Mouse (Mus musculus) embryonic fibroblast, embryonic 13.5 days (primary cell): ENCODE data around the gene Polr1d. TPM values are rescaled to one million over a fixed set of nuclear protein-coding genes. Genes with fewer than 3 reads are reported as not detected.

Experiments used
- H3K27ac ChIP-seq: 2 replicates; pipeline ENCODE4 v1.5.1; 2012; ENCODE audit warnings: low read length, control low read depth, inconsistent platforms; ENCODE audit not compliant: insufficient read depth
- H3K4me1 ChIP-seq: 2 replicates; pipeline ENCODE4 v1.6.1; 2011; ENCODE audit warnings: low read length; ENCODE audit not compliant: control insufficient read depth, insufficient read depth
- H3K4me3 ChIP-seq: 2 replicates; pipeline ENCODE4 v1.5.1; 2011; ENCODE audit warnings: mild to moderate bottlenecking, control low read depth, low read length; ENCODE audit not compliant: insufficient read depth
- CTCF ChIP-seq: IDR thresholded peaks from 2 replicates; pipeline ENCODE4 v1.5.1; 2011; ENCODE audit warnings: mild to moderate bottlenecking, control low read depth, low read length, moderate library complexity, borderline replicate concordance; ENCODE audit not compliant: insufficient read depth
- POLR2A ChIP-seq: IDR thresholded peaks from 2 replicates; pipeline ENCODE4 v1.6.1; 2011; ENCODE audit warnings: low read depth, mild to moderate bottlenecking, control low read depth, low read length, moderate library complexity
- polyA plus RNA-seq: library from polyadenylated mRNA; stranded (reverse); fragments of >200 nt; gene quantifications from 2 replicates; pipeline ENCODE4 v1.2.4, GENCODE M21; 2011; ENCODE audit warnings: low read depth; ENCODE audit not compliant: missing spikeins, insufficient read length

The Polr1d gene
- polyA plus RNA-seq, 1 experiment: 119 TPM

DNA sequence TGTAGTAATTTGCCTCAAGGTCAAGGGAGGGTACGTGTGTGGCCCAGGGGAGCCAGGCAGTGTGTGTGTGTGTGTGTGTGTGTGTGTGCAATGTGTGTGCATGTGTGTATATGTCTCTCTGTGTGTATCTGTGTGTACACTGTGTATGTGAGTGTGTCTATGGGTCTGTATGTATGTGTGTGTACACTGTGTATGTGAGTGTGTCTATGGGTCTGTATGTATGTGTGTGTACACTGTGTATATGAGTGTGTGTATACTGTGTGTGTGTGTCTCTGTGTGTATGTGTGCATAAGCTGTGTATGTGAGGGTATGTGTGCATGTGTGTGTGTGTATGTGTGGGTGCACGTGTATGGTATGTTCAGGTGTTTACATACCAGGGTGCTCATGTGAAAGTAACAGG lies 82.9 kb downstream of the Polr1d start:
- TF ChIP-seq CTCF: no peak
- TF ChIP-seq POLR2A: no peak
- Histone ChIP-seq H3K27ac (no peak overlapping the region), H3K4me3 (no peak overlapping the region), H3K4me1 (no peaks in the 10 kb centered on the region)

Other genes with a start within 250 kb of the Polr1d start
- gene Rpl21, start 244.2 kb upstream of the Polr1d start, polyA plus RNA-seq: 87.4 and 122 TPM in 2 replicates
- 9.6 and 9.7 TPM in 2 replicates for gene Rasl11a, start 232.0 kb upstream of the Polr1d start, polyA plus RNA-seq
- 33.1 and 40.5 TPM in 2 replicates for gene Gtf3a, start 128.4 kb upstream of the Polr1d start, polyA plus RNA-seq
- gene Mtif3, start 113.2 kb upstream of the Polr1d start, polyA plus RNA-seq: 10.2 and 10.4 TPM in 2 replicates
- 8.4 and 8.6 TPM in 2 replicates for gene Lnx2, start 464 bp upstream of the Polr1d start, polyA plus RNA-seq
- gene Gsx1, start 111.6 kb downstream of the Polr1d start, polyA plus RNA-seq: not detected in 2 replicates
- gene Pdx1, start 192.9 kb downstream of the Polr1d start, polyA plus RNA-seq: not detected in 2 replicates
- not detected in 2 replicates for gene Cdx2, start 230.2 kb downstream of the Polr1d start, polyA plus RNA-seq
- not detected in 2 replicates for gene Urad, start 245.4 kb downstream of the Polr1d start, polyA plus RNA-seq